Mouse (Mus musculus): ENCODE results near the gene Gm21477. TPM values are rescaled to one million over a fixed set of nuclear protein-coding genes. Genes with fewer than 3 reads are reported as not detected.

The Gm21477 gene
- polyA plus RNA-seq (2014; fragmentation: Illumina TruSeq; extraction: RNeasy Lipid Tissue Mini Kit (QIAGEN cat#74804); ENCODE audit: low read depth, low replicate concordance) = not detected

DNA sequence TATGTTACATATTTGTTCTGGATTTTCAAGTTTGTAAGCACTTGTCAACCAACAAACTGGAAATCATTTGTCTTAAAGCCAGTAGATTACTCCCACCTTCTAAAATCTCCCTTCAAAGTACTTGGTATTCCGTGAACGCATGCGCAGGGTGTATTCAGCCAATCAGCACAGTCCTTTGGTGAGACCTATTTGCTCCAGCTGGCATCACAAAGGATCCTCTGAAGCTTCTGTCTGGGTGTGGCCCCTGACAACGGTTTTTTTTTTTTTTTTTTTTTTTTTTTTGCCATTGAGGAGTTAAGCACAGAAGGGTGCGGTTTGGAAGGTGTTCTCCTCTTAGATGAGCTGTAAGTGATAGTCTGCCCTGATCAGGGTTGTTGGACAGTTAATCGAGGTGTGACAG lies at the start of gene Gm21477:
TSS of gene Gm21477 (plus strand) at position 301 of the 400 bp plus-strand sequence.

